ENCODE assay signal across 8 mouse cellular contexts in the genomic region with DNA sequence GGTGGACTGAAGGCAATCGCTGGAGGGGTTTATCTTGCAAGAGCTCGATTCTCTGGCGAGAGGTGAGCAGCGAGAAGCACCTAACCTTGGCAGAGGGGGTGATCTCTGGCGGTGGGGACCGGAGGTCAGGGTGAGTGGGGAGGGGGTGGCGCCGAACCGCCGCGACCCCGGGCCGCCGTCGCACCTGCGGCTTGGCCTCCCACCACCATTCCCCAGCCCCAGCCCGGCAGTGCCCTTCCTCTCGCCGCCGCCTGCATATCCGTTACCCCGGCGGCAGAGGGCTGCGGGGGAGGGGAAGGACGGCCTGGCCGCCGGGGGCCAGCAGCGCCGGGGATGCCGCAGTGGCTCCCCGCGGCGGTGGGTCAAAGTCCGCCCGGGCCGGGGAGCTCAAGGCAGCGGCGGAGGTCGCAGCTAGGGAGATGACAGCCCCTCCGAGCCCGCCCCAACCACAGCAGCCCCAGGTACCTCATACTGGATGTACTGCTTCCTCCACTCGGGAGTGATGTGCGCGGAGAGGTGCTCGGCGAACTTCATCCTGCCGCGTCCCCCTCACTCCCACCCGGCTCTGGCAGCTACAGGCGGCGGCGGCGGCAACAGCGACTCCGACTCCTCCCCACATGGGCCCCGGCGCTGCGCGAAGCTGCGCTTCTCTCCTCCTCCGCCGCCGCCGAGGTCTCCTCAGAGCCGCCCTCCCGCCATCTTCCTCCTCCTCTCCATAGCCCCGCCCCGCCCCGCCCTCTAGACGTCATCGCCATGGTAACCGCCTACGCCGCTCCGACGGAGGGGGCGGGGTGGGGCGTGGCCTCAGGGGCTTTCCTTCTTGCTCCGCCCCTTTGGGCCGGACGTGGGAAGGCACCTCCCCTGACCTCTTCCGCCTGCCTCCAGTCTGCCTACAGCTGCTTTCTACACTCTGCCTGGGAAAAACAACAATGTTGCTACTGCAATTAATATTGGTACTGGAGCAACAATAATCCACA. TPM values are rescaled to one million over a fixed set of nuclear protein-coding genes. Genes with fewer than 3 reads are reported as not detected.
DNase-seq lines count a peak whose midpoint lies in the region; ATAC-seq and TF ChIP-seq lines count a peak whose summit lies in the region.

A gene (minus strand): TSS at position 715 of the 977 bp plus-strand sequence.

- ATAC-seq in forebrain, embryonic 16.5 days = peak; percentile 93
- ATAC-seq in lung, embryonic 15.5 days (ENCODE audit: borderline replicate concordance, extremely low read depth, low FRiP score, low TSS enrichment) = peak; percentile 97

- peak; percentile 92 for DNase-seq in ES-E14 (ENCODE audit: low read depth, low spot score)
- peak; percentile 95 for DNase-seq in cerebellum, adult 11-12 months
- peak; percentile 97 for DNase-seq in heart, postnatal 4 days
- peak; percentile 91 to 92 for DNase-seq in layer of hippocampus, adult 8-10 months (ENCODE audit: low spot score in 2 of 2)
- peak; percentile 90 for DNase-seq in ovary, adult 18-20 months (ENCODE audit: low spot score)
- peak; percentile 97 for DNase-seq in thymus, postnatal 0 days (ENCODE audit: low spot score)

- H3K4me2 ChIP-seq in forebrain, embryonic 16.5 days (ENCODE audit: low read length) = peak within 1 kb of the TSS; percentile 48
- H3K4me2 ChIP-seq in lung, embryonic 15.5 days = peak within 1 kb of the TSS; percentile 86

- H3K9me3 ChIP-seq in ES-E14 (ENCODE audit: control insufficient read depth, insufficient read depth, low read depth, low read length) = no peaks in the 10 kb centered on the region
- no peaks in the 10 kb centered on the region for H3K9me3 ChIP-seq in forebrain, embryonic 16.5 days (ENCODE audit: control insufficient read depth, low read length)
- no peaks in the 10 kb centered on the region for H3K9me3 ChIP-seq in lung, embryonic 15.5 days

- no peak within 1 kb of the TSS; the same call in 1 of the 2 replicates for H3K27ac ChIP-seq in ES-E14 (ENCODE audit: insufficient read depth, low read depth, low read length, poor library complexity, severe bottlenecking)
- peak within 1 kb of the TSS; percentile 94 for H3K27ac ChIP-seq in forebrain, embryonic 16.5 days (ENCODE audit: low read length)
- peak within 1 kb of the TSS; percentile 80 for H3K27ac ChIP-seq in lung, embryonic 15.5 days

- in situ Hi-C loops in ES-E14 (cut with MboI; ENCODE audit: low sequenced_read_pairs in 2 of 2, unreplicated experiment in 2 of 2) = no loop called here

- H3K9ac ChIP-seq in ES-E14 (ENCODE audit: insufficient read depth, low read depth, low read length, poor library complexity, severe bottlenecking) = peak within 1 kb of the TSS; percentile 77
- peak within 1 kb of the TSS; percentile 97 for H3K9ac ChIP-seq in forebrain, embryonic 16.5 days (replicated peaks; ENCODE audit: low read depth, low read length)
- H3K9ac ChIP-seq in lung, embryonic 15.5 days = peak within 1 kb of the TSS; percentile 67

- H3K4me1 ChIP-seq in ES-E14 (ENCODE audit: control insufficient read depth in 2 of 2, insufficient read depth in 2 of 2, low read length in 2 of 2, poor library complexity in 1 of 2) = 0 out of 4 replicates have a peak, but pooled peaks cover 0 to 2% of the 10 kb centered on the region in 2 experiments
- H3K4me1 ChIP-seq in forebrain, embryonic 16.5 days (replicated peaks; ENCODE audit: control insufficient read depth, insufficient read depth, low read length) = peaks cover 9% of the 10 kb centered on the region; the same call in 1 of the 2 replicates
- H3K4me1 ChIP-seq in lung, embryonic 15.5 days = peaks cover 3% of the 10 kb centered on the region; the same call in 1 of the 2 replicates

- H3K4me3 ChIP-seq in ES-E14 (ENCODE audit: insufficient read depth in 1 of 2, low read depth in 1 of 2, low read length in 2 of 2, poor library complexity in 1 of 2, severe bottlenecking in 1 of 2) = peak within 1 kb of the TSS; percentile 93
- peak within 1 kb of the TSS; percentile 96 for H3K4me3 ChIP-seq in forebrain, embryonic 16.5 days (replicated peaks; ENCODE audit: low read length)
- H3K4me3 ChIP-seq in lung, embryonic 15.5 days = peak within 1 kb of the TSS; percentile 93

- under 1% methylated on average over 64 of the region's 82 CpGs for WGBS in forebrain, embryonic 16.5 days
- WGBS in lung, embryonic 15.5 days = under 1% methylated on average over 74 of the region's 82 CpGs

- no peaks in the 10 kb centered on the region for H3K36me3 ChIP-seq in ES-E14 (ENCODE audit: control insufficient read depth, insufficient read depth, low read length, poor library complexity, severe bottlenecking)
- H3K36me3 ChIP-seq in forebrain, embryonic 16.5 days (ENCODE audit: control insufficient read depth, insufficient read depth) = no peaks in the 10 kb centered on the region
- no peaks in the 10 kb centered on the region for H3K36me3 ChIP-seq in lung, embryonic 15.5 days

- H3K27me3 ChIP-seq in forebrain, embryonic 16.5 days (replicated peaks; ENCODE audit: control insufficient read depth, insufficient read depth, low read length) = no peaks in the 10 kb centered on the region
- no peaks in the 10 kb centered on the region for H3K27me3 ChIP-seq in lung, embryonic 15.5 days

TF ChIP-seq in ES-E14, 5 proteins besides CTCF, POLR2A, EP300 and RAD21:
- TF ChIP-seq HCFC1 (IDR thresholded peaks at IDR 0.05; ENCODE audit: borderline replicate concordance, insufficient read depth, low read length) (0 out of 2 replicates have a peak, but pooled peaks have one; percentile 60), CHD2 (IDR thresholded peaks at IDR 0.05; ENCODE audit: low read depth, low read length) (no peak)

RNA-seq across cellular contexts. Expression of the gene that starts here (rescaled TPM):
- total RNA-seq in ES-E14 (2012; rRNA removed) = 12.3 and 13.5 TPM in 2 replicates
- polyA plus RNA-seq in forebrain, embryonic 16.5 days (2015; fragmentation: Nextera tagmentation; extraction: Ambion mirVana) = 65.8 and 92.5 TPM in 2 replicates
- 10 to 100 TPM; 40.4 to 40.7 TPM for total RNA-seq in heart, postnatal 4 days (2021)
- 10 to 100 TPM; 80.9 to 99.1 (median 88.4) TPM for total RNA-seq in layer of hippocampus, adult 8-10 months (2022)
- 7.5 and 8.7 TPM in 2 replicates for polyA plus RNA-seq in lung, embryonic 15.5 days (2015; fragmentation: Nextera tagmentation; extraction: Ambion mirVana)
- 4.9 and 7.2 TPM in 2 replicates for polyA plus RNA-seq in thymus, postnatal 0 days (2015; fragmentation: Nextera tagmentation; extraction: Ambion mirVana)
